Comparison of ENCODE assay signal across 9 mouse cellular contexts in the genomic region with DNA sequence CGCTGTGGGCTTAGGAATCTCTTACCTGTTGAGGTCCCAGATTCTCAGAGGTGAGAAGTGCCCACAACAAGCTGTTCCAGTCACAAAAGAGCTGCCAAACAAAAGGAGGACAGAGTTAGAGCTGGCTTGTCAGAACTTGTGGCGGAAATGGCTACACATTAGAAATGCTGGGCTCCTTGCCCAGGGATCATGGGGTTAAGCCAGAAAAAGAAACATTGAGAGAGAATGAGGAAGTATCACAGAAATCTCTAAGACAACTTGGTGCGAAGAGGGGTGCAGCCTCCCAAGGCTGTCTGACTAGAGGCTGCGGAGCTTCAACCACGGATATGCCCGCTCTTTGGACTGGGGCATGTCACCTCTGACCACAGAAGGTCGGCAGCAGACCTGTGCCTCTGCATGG. TPM values are rescaled to one million over a fixed set of nuclear protein-coding genes. Genes with fewer than 3 reads are reported as not detected.
DNase-seq lines count a peak whose midpoint lies in the region; ATAC-seq lines count a peak whose summit lies in the region.
"Had no signal": no experiment of that assay in that cellular context is flagged by ENCODE, and none has a peak within 500 bp of the region (broad histone marks: within the 10 kb centered on the region; RNA-seq: fewer than 3 reads in every experiment).

No protein-coding gene starts in this region.

- no peak for ATAC-seq in erythroblast, adult 5-6 weeks (replicated peaks; ENCODE audit: low FRiP score, poor library complexity, severe bottlenecking)

- H3K27ac ChIP-seq in brown adipose tissue, adult 24 weeks (replicated peaks; ENCODE audit: low read depth, low read length): peak overlapping the region; percentile 79

- DNase-seq in layer of hippocampus, adult 11-12 months (ENCODE audit: low spot score): peak; percentile 67
- DNase-seq in layer of hippocampus, postnatal 36 days: no peak
- peak; percentile 90 for DNase-seq in kidney, postnatal 10 days
- DNase-seq in skeletal muscle tissue, adult 2 months (ENCODE audit: low read depth, low spot score): peak; percentile 39
- DNase-seq in thymus, postnatal 14 days: no peak
- DNase-seq in spleen, adult 12 weeks (ENCODE audit: low spot score): no peak

- H3K4me1 ChIP-seq in brown adipose tissue, adult 24 weeks (ENCODE audit: control insufficient read depth, insufficient read depth, insufficient read length, low read length): peaks cover 3% of the 10 kb centered on the region; the same call in 1 of the 2 replicates

- H3K4me3 ChIP-seq in brown adipose tissue, adult 24 weeks (ENCODE audit: insufficient read depth, low read depth, low read length): peak overlapping the region; percentile 39
- H3K4me3 ChIP-seq: myocyte had no signal

RNA-seq across cellular contexts. Expression of gene Gm17018, which starts 31.3 kb away (rescaled TPM):
- 10 to 100 TPM; 52.5 to 66.0 TPM for total RNA-seq in layer of hippocampus, postnatal 36 days (2021)
- polyA plus RNA-seq in brown adipose tissue, adult 24 weeks (2012; ENCODE audit: insufficient read depth, insufficient read length, missing spikeins): 20.1 and 26.1 TPM in 2 replicates
- 1.2 and 5.6 TPM in 2 replicates for total RNA-seq in erythroblast, adult 5-6 weeks (2015; ENCODE audit: low replicate concordance)
- 0.68 and 2.5 TPM in 2 replicates for total RNA-seq in erythroblast, adult 5-6 weeks (2017; ENCODE audit: low replicate concordance)

RNA-seq across cellular contexts. Expression of gene Poll, which starts 31.4 kb away (rescaled TPM):
- total RNA-seq in layer of hippocampus, postnatal 36 days (2021): 1 to 10 TPM; 8.5 to 9.3 TPM
- 6.2 and 6.3 TPM in 2 replicates for polyA plus RNA-seq in brown adipose tissue, adult 24 weeks (2012; ENCODE audit: insufficient read depth, insufficient read length, missing spikeins)
- 1.3 TPM in 1 of 2 replicates, not detected in the other for total RNA-seq in erythroblast, adult 5-6 weeks (2015; ENCODE audit: low replicate concordance)
- total RNA-seq in erythroblast, adult 5-6 weeks (2017; ENCODE audit: low replicate concordance): 1.5 and 2.3 TPM in 2 replicates

Comparison
In these comparisons a context has a peak if more than half of its experiments do, and no peak if none do; other contexts are left out.
1. DNase-seq: peak in layer of hippocampus, adult 11-12 months (single experiment), kidney, postnatal 10 days (single experiment) and skeletal muscle tissue, adult 2 months (single experiment); none in layer of hippocampus, postnatal 36 days (0 of 2), thymus, postnatal 14 days (single experiment) and spleen, adult 12 weeks (single experiment).
2. RNA of gene Gm17018, which starts 31.3 kb away (total RNA-seq): 52.5 to 66.0 TPM in layer of hippocampus, postnatal 36 days; 0.68 to 5.6 TPM in erythroblast, adult 5-6 weeks; every median in the first group is over 4 times any median in the second.